Mouse (Mus musculus) forebrain, postnatal 0 days (tissue): ENCODE data around the gene Rai14. TPM values are rescaled to one million over a fixed set of nuclear protein-coding genes. Genes with fewer than 3 reads are reported as not detected.

Experiments used
- ATAC-seq: fragments of 200-750 bp; cut with Nextera tagmentation; 2 replicates; pipeline ENCODE4 v1.8.0; 2017; ENCODE audit warnings: mild to moderate bottlenecking, moderate library complexity
- DNase-seq: peaks from one replicate; pipeline ENCODE4 v3.0.0-alpha.2; 2015
- H3K27ac ChIP-seq: fragments of 300-500 bp; sonication (generic); 2 replicates; pipeline ENCODE4 v1.5.1; 2014; ENCODE audit warnings: low read depth, mild to moderate bottlenecking, antibody characterized with exemption, low read length, moderate library complexity, mixed read lengths
- H3K27me3 ChIP-seq: fragments of 300-500 bp; sonication (generic); 2 replicates; pipeline ENCODE4 v1.6.1; 2014; ENCODE audit warnings: mild to moderate bottlenecking, low read length, mixed read lengths; ENCODE audit not compliant: insufficient read depth
- H3K36me3 ChIP-seq: fragments of 300-500 bp; sonication (generic); 2 replicates; pipeline ENCODE4 v1.6.1; 2014; ENCODE audit warnings: mild to moderate bottlenecking, moderate library complexity; ENCODE audit not compliant: insufficient read depth
- H3K4me1 ChIP-seq: fragments of 300-500 bp; sonication (generic); 2 replicates; pipeline ENCODE4 v1.6.1; 2014; ENCODE audit warnings: antibody characterized with exemption; ENCODE audit not compliant: insufficient read depth
- H3K4me2 ChIP-seq: fragments of 300-500 bp; sonication (generic); 2 replicates; pipeline ENCODE4 v1.6.1; 2014; ENCODE audit warnings: low read depth, mild to moderate bottlenecking, moderate library complexity
- H3K4me3 ChIP-seq: fragments of 300-500 bp; sonication (generic); 2 replicates; pipeline ENCODE4 v1.5.1; 2014; ENCODE audit warnings: low read depth, low read length, mixed read lengths
- H3K9ac ChIP-seq: fragments of 300-500 bp; sonication (generic); 2 replicates; pipeline ENCODE4 v1.6.1; 2014; ENCODE audit warnings: mild to moderate bottlenecking
- H3K9me3 ChIP-seq: fragments of 300-500 bp; sonication (generic); 2 replicates; pipeline ENCODE4 v1.6.1; 2016; ENCODE audit warnings: low read length
- CTCF ChIP-seq: sonication (generic); IDR thresholded peaks from 2 replicates; pipeline ENCODE4 v1.5.1; 2016; ENCODE audit warnings: antibody characterized with exemption, control low read depth, low read depth
- whole genome bisulfite sequencing: fragments of 180-500 bp; shearing (Covaris S2); extraction: QIAGEN DNeasy Blood & Tissue Kit; methylation state at CpG from one replicate; pipeline ENCODE4 v1.1.7; 2014; 5-methylcytosine and 5-hydroxymethylcytosine counted together
- polyA plus RNA-seq: library from polyadenylated mRNA; unstranded; fragments of >200 nt; fragmentation: Nextera tagmentation; extraction: Ambion mirVana; gene quantifications from 2 replicates; pipeline ENCODE4 v1.2.1, GENCODE M21; 2015
- total RNA-seq: library from RNA; depleted of rRNA; stranded (reverse); fragments of >200 nt; gene quantifications from 2 replicates; pipeline ENCODE4 v1.2.3, GENCODE M21; 2014

Gene Rai14
- total and polyA plus RNA-seq, 2 experiments from 2014 or later: 5.5 to 12.7 TPM

- Histone ChIP-seq H3K4me3 (no peak overlapping the region), H3K4me2 (no peak overlapping the region), H3K27me3 (no peaks in the 10 kb centered on the region), H3K9ac (no peak overlapping the region), H3K27ac (no peak overlapping the region), H3K4me1 (peaks cover 13% of the 10 kb centered on the region; the same call in 1 of the 2 replicates), H3K9me3 (no peaks in the 10 kb centered on the region), H3K36me3 (no peaks in the 10 kb centered on the region)
- ATAC-seq: no peak
- WGBS: 84% methylated on average over 9 of the region's 9 CpGs
- no peak for TF ChIP-seq CTCF
- no peak for DNase-seq
Observed at GRCm38 (mm10) chr15:10683687-10684203, 30.7 kb downstream of the Rai14 start.

GRCm38 (mm10) chr15:10680514-10680913 is 33.9 kb downstream of the Rai14 start:
- H3K36me3 ChIP-seq: no peaks in the 10 kb centered on the region
- H3K4me2 ChIP-seq: no peak overlapping the region
- H3K27me3 ChIP-seq: no peaks in the 10 kb centered on the region
- no peak for DNase-seq
- no peak overlapping the region for H3K4me3 ChIP-seq
- no peak overlapping the region for H3K27ac ChIP-seq
- H3K9ac ChIP-seq: no peak overlapping the region
- TF ChIP-seq CTCF: no peak
- peak; percentile 53; the same call in 1 of the 2 replicates for ATAC-seq
- peaks cover 13% of the 10 kb centered on the region; the same call in 1 of the 2 replicates for H3K4me1 ChIP-seq
- no peaks in the 10 kb centered on the region for H3K9me3 ChIP-seq
- WGBS: 62% methylated on average over 5 of the region's 5 CpGs

GRCm38 (mm10) chr15:10679571-10679970 is 34.9 kb downstream of the Rai14 start:
- Histone ChIP-seq H3K9me3 (no peaks in the 10 kb centered on the region), H3K36me3 (no peaks in the 10 kb centered on the region), H3K4me1 (peaks cover 13% of the 10 kb centered on the region; the same call in 1 of the 2 replicates), H3K27me3 (no peaks in the 10 kb centered on the region), H3K9ac (no peak overlapping the region), H3K4me2 (no peak overlapping the region), H3K4me3 (no peak overlapping the region), H3K27ac (no peak overlapping the region)
- TF ChIP-seq CTCF: no peak
- 59% methylated on average over 4 of the region's 4 CpGs for WGBS
- ATAC-seq (no peak), DNase-seq (no peak)

GRCm38 (mm10) chr15:10675801-10676200 is 38.6 kb downstream of the Rai14 start:
- no peaks in the 10 kb centered on the region for H3K9me3 ChIP-seq
- H3K9ac ChIP-seq: no peak overlapping the region
- peaks cover 13% of the 10 kb centered on the region; the same call in 1 of the 2 replicates for H3K4me1 ChIP-seq
- 89% methylated on average over 5 of the region's 5 CpGs for WGBS
- H3K27ac ChIP-seq: no peak overlapping the region
- DNase-seq (no peak), ATAC-seq (no peak)
- no peaks in the 10 kb centered on the region for H3K27me3 ChIP-seq
- no peak for TF ChIP-seq CTCF
- H3K4me3 ChIP-seq: no peak overlapping the region
- H3K36me3 ChIP-seq: no peaks in the 10 kb centered on the region
- no peak overlapping the region for H3K4me2 ChIP-seq

- no peaks in the 10 kb centered on the region for H3K27me3 ChIP-seq
- ATAC-seq (no peak), DNase-seq (no peak)
- no peak for TF ChIP-seq CTCF
- H3K4me2 ChIP-seq: no peak overlapping the region
- H3K9ac ChIP-seq: no peak overlapping the region
- H3K9me3 ChIP-seq: no peaks in the 10 kb centered on the region
- H3K27ac ChIP-seq: no peak overlapping the region
- H3K4me3 ChIP-seq: no peak overlapping the region
- H3K36me3 ChIP-seq: no peaks in the 10 kb centered on the region
- 48% methylated on average over 5 of the region's 5 CpGs for WGBS
- H3K4me1 ChIP-seq: no peaks in the 10 kb centered on the region
Observed at GRCm38 (mm10) chr15:10672880-10673279, 41.5 kb downstream of the Rai14 start.

GRCm38 (mm10) chr15:10671868-10672267 is 42.6 kb downstream of the Rai14 start:
- H3K27ac ChIP-seq: no peak overlapping the region
- no peaks in the 10 kb centered on the region for H3K9me3 ChIP-seq
- H3K27me3 ChIP-seq: no peaks in the 10 kb centered on the region
- no peak overlapping the region for H3K4me2 ChIP-seq
- no peak overlapping the region for H3K4me3 ChIP-seq
- no peak for ATAC-seq
- DNase-seq: no peak
- no peak overlapping the region for H3K9ac ChIP-seq
- H3K36me3 ChIP-seq: no peaks in the 10 kb centered on the region
- no peak for TF ChIP-seq CTCF
- no peaks in the 10 kb centered on the region for H3K4me1 ChIP-seq
- WGBS: 63% methylated on average over 4 of the region's 4 CpGs

- H3K27ac ChIP-seq: no peak overlapping the region
- no peak overlapping the region for H3K9ac ChIP-seq
- H3K4me3 ChIP-seq: no peak overlapping the region
- ATAC-seq (no peak), DNase-seq (no peak)
- 82% methylated on average over 7 of the region's 7 CpGs for WGBS
- no peaks in the 10 kb centered on the region for H3K36me3 ChIP-seq
- H3K27me3 ChIP-seq: no peaks in the 10 kb centered on the region
- H3K9me3 ChIP-seq: no peaks in the 10 kb centered on the region
- H3K4me1 ChIP-seq: no peaks in the 10 kb centered on the region
- TF ChIP-seq CTCF: no peak
- no peak overlapping the region for H3K4me2 ChIP-seq
Observed at GRCm38 (mm10) chr15:10670107-10670506, 44.3 kb downstream of the Rai14 start.
